Mouse (Mus musculus) liver, adult 2 months (tissue): ENCODE results near the gene Erc1.

Experiments
- CTCF ChIP-seq: fragments of 200-500 bp; IDR thresholded peaks from 2 replicates; pipeline ENCODE4 v1.5.1; 2011; ENCODE audit warnings: low read depth, low read length, control low read depth
- POLR2A ChIP-seq: fragments of 200-500 bp; IDR thresholded peaks from 2 replicates; pipeline ENCODE4 v1.6.1; 2011; ENCODE audit warnings: low read length, control low read depth; ENCODE audit not compliant: insufficient read depth; ENCODE audit errors: extremely low read depth

GRCm38 (mm10) chr6:119758490-119758889, 89.5 kb downstream of the Erc1 start:
- TF ChIP-seq CTCF (no peak), POLR2A (no peak)
